Comparison of ENCODE assay signal across 15 mouse cellular contexts in genomic region chr7:75142800-75143199, GRCm38 (mm10).
DNase-seq lines count a peak whose midpoint lies in the region; ATAC-seq and TF ChIP-seq lines count a peak whose summit lies in the region.
"Had no signal": no experiment of that assay in that cellular context is flagged by ENCODE, and none has a peak within 500 bp of the region (broad histone marks: within the 10 kb centered on the region; RNA-seq: fewer than 3 reads in every experiment).

No protein-coding gene starts in this region.

- peak; percentile 77 for DNase-seq in heart, adult 11 months
- no peak for DNase-seq in heart, postnatal 14 days
- no peak for DNase-seq in layer of hippocampus, adult 2 months (ENCODE audit: low spot score in 2 of 2)
- no peak for DNase-seq in layer of hippocampus, adult 9-11 months
- peak; percentile 14 for DNase-seq in limb, embryonic 11.5 days (ENCODE audit: low spot score)
- no peak for DNase-seq in frontal cortex, adult 2 months (ENCODE audit: extremely low spot score in 1 of 2, low spot score in 1 of 2)
- DNase-seq: cerebellum, adult 11-12 months; heart, postnatal 36 days; kidney, adult 8-10 months; thymus, postnatal 36 days had no signal

- no peak for TF ChIP-seq CTCF in layer of hippocampus, adult 2 months (conservative IDR thresholded peaks at IDR 0.05)

- no peak overlapping the region for H3K4me2 ChIP-seq in limb, embryonic 11.5 days (ENCODE audit: low read depth, severe bottlenecking)
- H3K4me2 ChIP-seq in forebrain, embryonic 16.5 days (ENCODE audit: low read length), result no peak overlapping the region

- peaks cover 5% of the 10 kb centered on the region; the same call in 1 of the 2 replicates for H3K4me1 ChIP-seq in limb, embryonic 11.5 days (ENCODE audit: control insufficient read depth, insufficient read depth, low read length)
- peaks cover 10% of the 10 kb centered on the region for H3K4me1 ChIP-seq in forebrain, embryonic 16.5 days (replicated peaks; ENCODE audit: control insufficient read depth, insufficient read depth, low read length)
- H3K4me1 ChIP-seq: liver, embryonic 15.5 days had no signal

- no peaks in the 10 kb centered on the region for H3K9me3 ChIP-seq in limb, embryonic 11.5 days (ENCODE audit: control insufficient read depth, low read length)
- H3K9me3 ChIP-seq in forebrain, embryonic 16.5 days (ENCODE audit: control insufficient read depth, low read length), result no peaks in the 10 kb centered on the region
- H3K9me3 ChIP-seq: embryonic facial prominence, embryonic 15.5 days; liver, embryonic 15.5 days; neural tube, embryonic 13.5 days had no signal

- ATAC-seq in limb, embryonic 11.5 days (ENCODE audit: insufficient number of reproducible peaks, low FRiP score, low TSS enrichment, low read depth), result no peak
- no peak for ATAC-seq in forebrain, embryonic 16.5 days
- ATAC-seq: hindbrain, embryonic 16.5 days had no signal

- intact Hi-C loops in heart, postnatal 14 days (cut with DNase I), result no loop called here

- no peak overlapping the region for H3K4me3 ChIP-seq in layer of hippocampus, adult 2 months
- no peak overlapping the region for H3K4me3 ChIP-seq in limb, embryonic 11.5 days (ENCODE audit: low read depth, low read length)
- H3K4me3 ChIP-seq in forebrain, embryonic 16.5 days (replicated peaks; ENCODE audit: low read length), result no peak overlapping the region
- H3K4me3 ChIP-seq: liver, embryonic 15.5 days had no signal

- H3K27ac ChIP-seq in layer of hippocampus, adult 2 months, result peak overlapping the region; percentile 75
- no peak overlapping the region for H3K27ac ChIP-seq in limb, embryonic 11.5 days (replicated peaks; ENCODE audit: low read depth, low read length)
- H3K27ac ChIP-seq in forebrain, embryonic 16.5 days (ENCODE audit: low read length), result no peak overlapping the region
- H3K27ac ChIP-seq: liver, embryonic 15.5 days had no signal

- H3K9ac ChIP-seq in limb, embryonic 11.5 days (ENCODE audit: low read length), result no peak overlapping the region
- no peak overlapping the region for H3K9ac ChIP-seq in forebrain, embryonic 16.5 days (replicated peaks; ENCODE audit: low read depth, low read length)
- H3K9ac ChIP-seq: embryonic facial prominence, embryonic 15.5 days; liver, embryonic 15.5 days had no signal

- H3K36me3 ChIP-seq in limb, embryonic 11.5 days (ENCODE audit: control insufficient read depth, insufficient read depth, low read length), result no peaks in the 10 kb centered on the region
- H3K36me3 ChIP-seq in forebrain, embryonic 16.5 days (ENCODE audit: control insufficient read depth, insufficient read depth), result no peaks in the 10 kb centered on the region
- H3K36me3 ChIP-seq: embryonic facial prominence, embryonic 15.5 days; liver, embryonic 15.5 days; neural tube, embryonic 13.5 days had no signal

- H3K27me3 ChIP-seq in limb, embryonic 11.5 days (ENCODE audit: control insufficient read depth, insufficient read depth, low read length), result no peaks in the 10 kb centered on the region
- H3K27me3 ChIP-seq in forebrain, embryonic 16.5 days (replicated peaks; ENCODE audit: control insufficient read depth, insufficient read depth, low read length), result no peaks in the 10 kb centered on the region

- 32% methylated on average over 2 of the region's 2 CpGs for WGBS in limb, embryonic 11.5 days
- WGBS in forebrain, embryonic 16.5 days, result 52% methylated on average over 2 of the region's 2 CpGs

Comparison
In these comparisons a context has a peak if more than half of its experiments do, and no peak if none do; other contexts are left out.
1. DNase-seq: peak in heart, adult 11 months (single experiment) and limb, embryonic 11.5 days (single experiment); none in heart, postnatal 14 days (0 of 2), layer of hippocampus, adult 2 months (0 of 2), layer of hippocampus, adult 9-11 months (single experiment) and frontal cortex, adult 2 months (0 of 2).